Mouse (Mus musculus) embryonic facial prominence, embryonic 15.5 days (tissue): ENCODE results near the gene Kcnc1. TPM values are rescaled to one million over a fixed set of nuclear protein-coding genes. Genes with fewer than 3 reads are reported as not detected.

Experiments used
- ATAC-seq: fragments of 200-750 bp; cut with Nextera tagmentation; 2 replicates; pipeline ENCODE4 v1.8.0; 2017; ENCODE audit warnings: low read depth, moderate TSS enrichment; ENCODE audit not compliant: insufficient number of reproducible peaks, low FRiP score, low TSS enrichment
- H3K27ac ChIP-seq: fragments of 300-500 bp; sonication (generic); replicated peaks from 2 replicates; pipeline ENCODE4 v1.5.1; 2015; ENCODE audit warnings: mild to moderate bottlenecking, inconsistent platforms
- H3K27me3 ChIP-seq: fragments of 300-500 bp; sonication (generic); 2 replicates; pipeline ENCODE4 v1.6.1; 2015; ENCODE audit warnings: inconsistent platforms
- H3K36me3 ChIP-seq: fragments of 300-500 bp; sonication (generic); 2 replicates; pipeline ENCODE4 v1.6.1; 2015; ENCODE audit warnings: mild to moderate bottlenecking, inconsistent platforms
- H3K4me1 ChIP-seq: fragments of 300-500 bp; sonication (generic); 2 replicates; pipeline ENCODE4 v1.6.1; 2015; ENCODE audit warnings: inconsistent platforms
- H3K4me2 ChIP-seq: fragments of 300-500 bp; sonication (generic); replicated peaks from 2 replicates; pipeline ENCODE4 v1.6.1; 2015; ENCODE audit warnings: mild to moderate bottlenecking, inconsistent platforms
- H3K4me3 ChIP-seq: fragments of 300-500 bp; sonication (generic); replicated peaks from 2 replicates; pipeline ENCODE4 v1.5.1; 2015; ENCODE audit warnings: mild to moderate bottlenecking, inconsistent platforms
- H3K9ac ChIP-seq: fragments of 300-500 bp; sonication (generic); 2 replicates; pipeline ENCODE4 v1.6.1; 2015; ENCODE audit warnings: inconsistent platforms
- H3K9me3 ChIP-seq: fragments of 300-500 bp; sonication (generic); replicated peaks from 2 replicates; pipeline ENCODE4 v1.6.1; 2016; ENCODE audit warnings: inconsistent platforms
- WGBS: fragments of 180-500 bp; shearing (Covaris S2); methylation state at CpG from one replicate; pipeline ENCODE4 v1.1.7; 2015; 5-methylcytosine and 5-hydroxymethylcytosine counted together
- polyA plus RNA-seq: library from polyadenylated mRNA; unstranded; fragments of >200 nt; fragmentation: Nextera tagmentation; extraction: Ambion mirVana; gene quantifications from 2 replicates; pipeline ENCODE4 v1.2.1, GENCODE M21; 2015

Gene Kcnc1
- 0.31 and 0.32 TPM in 2 replicates for polyA plus RNA-seq

DNA sequence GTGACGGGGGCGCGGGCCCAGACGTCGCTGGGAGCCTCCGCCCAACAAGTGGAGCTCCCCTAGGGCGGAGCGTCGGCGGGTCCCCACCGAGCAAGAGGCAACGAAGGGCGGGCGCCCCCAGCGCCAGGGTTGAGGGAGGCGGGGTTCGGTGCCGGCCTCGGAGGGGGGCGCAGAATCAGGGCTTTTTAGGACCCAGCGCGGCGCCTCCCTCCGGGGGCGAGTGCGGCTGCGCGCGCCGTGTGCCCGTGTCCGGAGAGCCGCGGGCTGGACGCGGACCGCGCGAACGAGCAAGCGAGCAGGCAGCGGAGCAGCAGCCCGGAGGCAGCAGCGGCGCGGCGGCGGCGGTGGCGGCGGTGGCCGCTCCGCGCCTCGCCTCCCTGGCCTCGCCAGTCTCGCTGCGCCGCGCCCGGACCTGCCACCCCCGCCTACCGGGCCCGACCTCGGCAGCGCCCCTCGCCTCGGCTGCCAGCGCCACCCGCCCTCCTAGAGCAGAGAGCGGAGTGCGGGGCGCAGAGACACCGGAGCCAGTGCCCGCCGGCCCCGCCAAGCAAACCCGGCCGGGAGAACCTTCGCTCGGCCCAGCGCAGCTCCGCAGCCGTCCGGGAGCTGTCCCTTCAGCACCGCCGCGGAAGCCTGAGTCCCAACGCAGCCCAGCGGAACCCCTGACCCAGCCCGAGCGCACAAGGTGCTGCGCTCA lies at the start of gene Kcnc1:
Gene Kcnc1 (plus strand): TSS at position 267 of the 697 bp plus-strand sequence.
- Histone ChIP-seq H3K9ac (no peak within 1 kb of the TSS), H3K27ac (no peak within 1 kb of the TSS), H3K4me1 (peaks cover 23% of the 10 kb centered on the region), H3K36me3 (no peaks in the 10 kb centered on the region), H3K9me3 (no peaks in the 10 kb centered on the region), H3K27me3 (peaks cover 69% of the 10 kb centered on the region), H3K4me3 (peak within 1 kb of the TSS; percentile 50), H3K4me2 (peak within 1 kb of the TSS; percentile 94)
- peak; percentile 83 for ATAC-seq
- under 1% methylated on average over 84 of the region's 93 CpGs for WGBS

DNA sequence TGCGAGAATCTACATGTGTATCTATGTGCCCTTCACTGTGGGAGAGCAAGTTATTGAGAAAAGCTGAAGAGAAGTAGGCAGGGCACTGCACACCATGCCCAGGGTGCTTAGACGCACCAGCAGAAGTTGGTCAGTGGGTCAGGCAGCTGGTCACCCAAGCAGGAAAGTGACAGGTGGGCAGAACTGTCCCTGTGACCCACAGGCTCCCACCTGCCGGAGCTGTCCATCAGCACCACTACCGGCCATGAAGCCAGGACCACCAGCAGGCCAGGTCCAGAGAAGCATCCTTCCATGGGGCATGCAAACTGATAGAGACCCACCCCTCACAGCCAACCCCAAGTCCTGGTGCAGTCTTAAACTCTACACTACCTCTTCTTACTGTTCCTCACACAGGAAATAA lies 48.6 kb upstream of the Kcnc1 start:
- H3K4me2 ChIP-seq: no peak overlapping the region
- no peaks in the 10 kb centered on the region for H3K36me3 ChIP-seq
- H3K4me1 ChIP-seq: 0 out of 2 replicates have a peak, but pooled peaks cover 2% of the 10 kb centered on the region
- no peak for ATAC-seq
- H3K27ac ChIP-seq: no peak overlapping the region
- 50% methylated on average over 4 of the region's 4 CpGs for WGBS
- no peak overlapping the region for H3K9ac ChIP-seq
- peaks cover 47% of the 10 kb centered on the region for H3K27me3 ChIP-seq
- no peaks in the 10 kb centered on the region for H3K9me3 ChIP-seq
- H3K4me3 ChIP-seq: no peak overlapping the region

- peak; percentile 37; the same call in 1 of the 2 replicates for ATAC-seq
- no peaks in the 10 kb centered on the region for H3K9me3 ChIP-seq
- H3K27ac ChIP-seq: no peak overlapping the region
- H3K4me2 ChIP-seq: no peak overlapping the region
- 4% methylated on average over 35 of the region's 36 CpGs for WGBS
- 0 out of 2 replicates have a peak, but pooled peaks cover 2% of the 10 kb centered on the region for H3K4me1 ChIP-seq
- no peak overlapping the region for H3K4me3 ChIP-seq
- no peak overlapping the region for H3K9ac ChIP-seq
- peaks cover 47% of the 10 kb centered on the region for H3K27me3 ChIP-seq
- no peaks in the 10 kb centered on the region for H3K36me3 ChIP-seq
Observed at GRCm38 (mm10) chr7:46348813-46349212, 47.5 kb upstream of the Kcnc1 start.

DNA sequence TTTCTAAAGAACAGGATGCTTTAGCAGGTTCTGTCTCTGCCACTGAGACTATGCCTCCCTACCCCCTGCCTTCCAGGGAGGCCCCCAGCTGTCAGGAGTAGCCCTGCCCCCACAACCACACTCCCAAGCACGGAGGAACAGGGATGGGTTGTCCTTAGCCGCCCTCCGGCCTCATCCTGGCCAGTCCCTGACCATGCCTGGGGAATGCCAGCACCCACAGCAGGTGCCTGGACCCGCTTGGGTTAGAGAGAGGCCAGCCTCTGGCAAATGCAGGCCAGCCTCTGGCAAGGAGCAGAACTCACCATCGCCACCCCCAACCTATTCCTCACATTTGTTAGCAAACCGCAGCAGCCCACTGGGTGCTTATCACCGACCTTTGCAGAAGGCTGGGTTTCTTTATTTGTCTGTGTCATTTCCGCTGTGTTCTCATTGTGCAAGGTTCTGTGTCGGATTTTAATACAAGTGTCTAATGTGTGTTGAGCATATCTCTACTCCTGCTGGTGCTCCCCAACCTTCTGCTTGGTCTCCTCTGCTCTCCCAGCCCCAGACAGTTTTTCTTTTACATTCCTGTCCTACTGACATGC lies 46.1 kb upstream of the Kcnc1 start:
- ATAC-seq: no peak
- H3K36me3 ChIP-seq: no peaks in the 10 kb centered on the region
- no peak overlapping the region for H3K4me3 ChIP-seq
- H3K4me1 ChIP-seq: 0 out of 2 replicates have a peak, but pooled peaks cover 2% of the 10 kb centered on the region
- H3K27me3 ChIP-seq: peaks cover 47% of the 10 kb centered on the region
- no peaks in the 10 kb centered on the region for H3K9me3 ChIP-seq
- H3K27ac ChIP-seq: no peak overlapping the region
- H3K9ac ChIP-seq: no peak overlapping the region
- WGBS: 51% methylated on average over 9 of the region's 9 CpGs
- H3K4me2 ChIP-seq: no peak overlapping the region

GRCm38 (mm10) chr7:46352748-46353147 lies 43.5 kb upstream of the Kcnc1 start:
- no peak overlapping the region for H3K27ac ChIP-seq
- H3K4me1 ChIP-seq: 0 out of 2 replicates have a peak, but pooled peaks cover 2% of the 10 kb centered on the region
- H3K9me3 ChIP-seq: no peaks in the 10 kb centered on the region
- H3K4me2 ChIP-seq: no peak overlapping the region
- ATAC-seq: no peak
- no peak overlapping the region for H3K9ac ChIP-seq
- H3K4me3 ChIP-seq: no peak overlapping the region
- peaks cover 34% of the 10 kb centered on the region for H3K27me3 ChIP-seq
- 48% methylated on average over 2 of the region's 2 CpGs for WGBS
- H3K36me3 ChIP-seq: no peaks in the 10 kb centered on the region

DNA sequence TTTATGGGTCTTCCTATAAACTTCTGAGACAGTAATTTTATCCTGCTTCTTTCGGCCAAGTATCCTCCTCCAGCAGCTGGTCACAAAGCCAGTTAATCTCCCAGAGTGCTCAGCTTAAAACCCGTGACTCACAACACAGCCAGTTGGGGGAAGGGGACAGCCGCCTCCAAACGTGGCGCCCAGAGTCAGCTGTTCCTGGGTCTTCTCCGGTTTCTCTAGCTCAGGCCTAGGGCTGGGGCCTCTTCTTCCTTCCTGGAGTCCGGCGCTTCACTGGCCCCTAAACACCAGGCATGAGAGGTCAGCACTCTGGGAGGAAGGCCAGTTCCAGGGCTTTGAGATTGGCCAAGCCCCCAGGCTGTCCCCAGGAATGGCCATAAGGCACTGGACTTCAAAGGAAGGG lies 43.1 kb upstream of the Kcnc1 start:
- Histone ChIP-seq H3K4me1 (0 out of 2 replicates have a peak, but pooled peaks cover 2% of the 10 kb centered on the region), H3K27me3 (peaks cover 30% of the 10 kb centered on the region), H3K27ac (no peak overlapping the region; the same call in 1 of the 2 replicates), H3K4me2 (no peak overlapping the region), H3K4me3 (no peak overlapping the region), H3K9ac (no peak overlapping the region), H3K36me3 (no peaks in the 10 kb centered on the region), H3K9me3 (no peaks in the 10 kb centered on the region)
- ATAC-seq: peak; percentile 44; the same call in 1 of the 2 replicates
- 38% methylated on average over 8 of the region's 8 CpGs for WGBS

- H3K4me3 ChIP-seq: no peak overlapping the region
- no peak for ATAC-seq
- H3K27me3 ChIP-seq: peaks cover 23% of the 10 kb centered on the region
- H3K9me3 ChIP-seq: no peaks in the 10 kb centered on the region
- no peaks in the 10 kb centered on the region for H3K36me3 ChIP-seq
- 31% methylated on average over 4 of the region's 4 CpGs for WGBS
- H3K27ac ChIP-seq: no peak overlapping the region; the same call in 1 of the 2 replicates
- H3K4me1 ChIP-seq: 0 out of 2 replicates have a peak, but pooled peaks cover under 1% of the 10 kb centered on the region
- H3K4me2 ChIP-seq: no peak overlapping the region
- H3K9ac ChIP-seq: no peak overlapping the region
Observed at GRCm38 (mm10) chr7:46353875-46354274, 42.4 kb upstream of the Kcnc1 start.

DNA sequence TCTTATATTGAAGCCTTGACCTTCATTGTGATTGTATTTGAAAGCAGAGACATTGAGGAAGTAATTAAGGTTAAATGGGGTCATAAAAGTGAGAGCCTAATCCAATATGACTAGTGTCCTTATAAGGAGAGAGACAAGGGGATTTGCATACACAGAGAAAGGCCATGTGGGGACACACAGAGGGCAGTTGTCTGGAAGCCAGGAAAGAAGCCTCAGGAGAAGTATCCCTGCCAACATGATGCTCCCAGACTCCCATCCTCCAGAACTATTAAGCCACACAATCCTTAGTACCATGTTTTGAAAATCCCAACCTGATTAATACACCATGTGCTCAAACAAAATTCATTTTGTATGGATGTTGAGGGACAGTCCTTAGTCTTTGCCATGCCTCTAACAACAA lies 34.5 kb upstream of the Kcnc1 start:
- no peak for ATAC-seq
- no peak overlapping the region for H3K27ac ChIP-seq
- H3K9ac ChIP-seq: no peak overlapping the region
- no peak overlapping the region for H3K4me3 ChIP-seq
- no peak overlapping the region for H3K4me2 ChIP-seq
- H3K27me3 ChIP-seq: no peaks in the 10 kb centered on the region
- no peaks in the 10 kb centered on the region for H3K36me3 ChIP-seq
- H3K4me1 ChIP-seq: no peaks in the 10 kb centered on the region
- H3K9me3 ChIP-seq: no peaks in the 10 kb centered on the region

DNA sequence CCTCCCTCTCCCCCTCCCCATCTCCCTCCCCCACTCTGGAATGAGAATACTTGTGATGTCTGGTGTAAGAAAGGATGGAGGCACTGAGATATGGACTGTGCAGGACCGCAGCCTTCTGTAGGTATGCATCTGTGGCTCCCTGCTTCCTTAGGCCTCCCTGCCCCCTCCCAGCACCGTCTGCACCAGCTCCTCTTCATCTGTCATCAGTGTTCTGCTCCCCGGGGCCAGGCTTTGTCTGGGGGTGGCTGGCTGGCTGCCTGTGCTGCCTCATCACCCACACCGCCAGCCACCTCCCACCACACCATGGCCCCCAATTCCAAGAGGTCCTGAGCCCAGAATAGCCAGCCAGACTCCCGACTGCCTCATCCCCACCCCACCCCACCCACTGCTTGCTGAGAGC lies 32.1 kb upstream of the Kcnc1 start:
- no peak overlapping the region for H3K27ac ChIP-seq
- WGBS: 46% methylated on average over 5 of the region's 5 CpGs
- H3K4me2 ChIP-seq: no peak overlapping the region
- no peak overlapping the region for H3K4me3 ChIP-seq
- H3K36me3 ChIP-seq: no peaks in the 10 kb centered on the region
- H3K9me3 ChIP-seq: no peaks in the 10 kb centered on the region
- no peaks in the 10 kb centered on the region; the same call in 1 of the 2 replicates for H3K27me3 ChIP-seq
- no peak; the same call in 1 of the 2 replicates for ATAC-seq
- H3K4me1 ChIP-seq: no peaks in the 10 kb centered on the region
- H3K9ac ChIP-seq: no peak overlapping the region

- no peak for ATAC-seq
- no peaks in the 10 kb centered on the region for H3K36me3 ChIP-seq
- 87% methylated on average over 1 of the region's 1 CpGs for WGBS
Observed at GRCm38 (mm10) chr7:46365810-46366209, 30.5 kb upstream of the Kcnc1 start.

GRCm38 (mm10) chr7:46371104-46371503 lies 25.2 kb upstream of the Kcnc1 start:
- ATAC-seq: no peak
- WGBS: 72% methylated on average over 4 of the region's 4 CpGs

More at GRCm38 (mm10) chr7:46365810-46366209, 30.5 kb upstream of the Kcnc1 start:
- no peak overlapping the region for H3K27ac ChIP-seq
- H3K4me1 ChIP-seq: no peaks in the 10 kb centered on the region
- no peaks in the 10 kb centered on the region; the same call in 1 of the 2 replicates for H3K27me3 ChIP-seq
- no peaks in the 10 kb centered on the region for H3K9me3 ChIP-seq
- H3K9ac ChIP-seq: no peak overlapping the region
- H3K4me3 ChIP-seq: no peak overlapping the region
- no peak overlapping the region for H3K4me2 ChIP-seq

More at GRCm38 (mm10) chr7:46371104-46371503, 25.2 kb upstream of the Kcnc1 start:
- H3K36me3 ChIP-seq: no peaks in the 10 kb centered on the region
- H3K27ac ChIP-seq: no peak overlapping the region
- H3K4me3 ChIP-seq: no peak overlapping the region
- H3K9ac ChIP-seq: no peak overlapping the region
- peaks cover 40% of the 10 kb centered on the region for H3K27me3 ChIP-seq
- H3K4me2 ChIP-seq: no peak overlapping the region
- no peaks in the 10 kb centered on the region for H3K9me3 ChIP-seq
- no peaks in the 10 kb centered on the region for H3K4me1 ChIP-seq
